Mouse (Mus musculus) small intestine, adult 10 weeks (tissue): ENCODE measurements around the gene Klf8. TPM values are rescaled to one million over a fixed set of nuclear protein-coding genes. Genes with fewer than 3 reads are reported as not detected.

Source experiments
- polyA plus RNA-seq: library from polyadenylated mRNA; stranded (reverse); fragments of 350-450 nt; fragmentation: Illumina TruSeq; extraction: RNeasy Lipid Tissue Mini Kit (QIAGEN cat#74804); gene quantifications from one replicate; pipeline ENCODE4 v1.2.3, GENCODE M21; 2014; ENCODE audit warnings: low replicate concordance

Gene Klf8
- polyA plus RNA-seq, result 0.89 TPM

DNA sequence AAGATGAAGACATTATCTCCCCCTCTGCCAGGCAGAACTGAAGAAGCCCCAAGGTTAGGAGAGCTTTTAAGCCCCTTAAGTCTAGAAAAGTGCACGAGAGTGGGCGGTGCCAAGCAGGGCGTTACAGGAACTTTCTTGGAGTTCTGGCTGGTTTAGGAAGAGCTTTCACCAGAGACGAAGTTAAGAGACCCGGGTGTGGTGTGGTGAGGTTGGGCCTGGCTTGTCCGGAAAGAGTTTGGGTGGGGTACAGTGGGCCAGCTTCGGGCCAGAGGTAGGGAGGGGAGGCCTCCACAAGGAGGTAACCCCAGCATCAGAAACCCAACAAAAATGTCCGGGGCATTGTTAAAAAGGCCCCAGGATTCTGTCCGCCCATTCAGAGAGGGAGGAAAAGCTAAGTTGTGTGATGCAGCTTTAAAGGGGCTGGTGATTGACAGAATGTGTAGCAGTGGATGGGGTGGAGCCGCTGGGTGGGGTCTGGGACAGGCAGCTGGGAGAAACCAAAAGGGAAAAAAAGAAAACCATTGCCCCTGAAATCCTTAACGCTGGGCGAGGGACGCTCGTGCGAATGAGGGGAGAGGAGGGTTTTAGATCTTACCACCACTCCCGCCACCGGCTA is at the start of gene Klf8:
Klf8 (plus strand) TSS at position 163 of the 616 bp plus-strand sequence.

Other genes with a start within 250 kb of the Klf8 start
- not detected for gene Usp51, start 231.0 kb upstream of the Klf8 start, polyA plus RNA-seq
- 4.9 TPM for gene Mageh1, start 199.9 kb upstream of the Klf8 start, polyA plus RNA-seq
- not detected for gene Foxr2, start 118.7 kb upstream of the Klf8 start, polyA plus RNA-seq
- gene Rragb, start 97.5 kb upstream of the Klf8 start, polyA plus RNA-seq, result 1.6 TPM